Mouse (Mus musculus) midbrain, embryonic 10.5 days (tissue): ENCODE measurements around the gene Nacc1. TPM values are rescaled to one million over a fixed set of nuclear protein-coding genes. Genes with fewer than 3 reads are reported as not detected.

ENCODE experiments used
- DNase-seq: peaks from one replicate; pipeline ENCODE4 v3.0.0-alpha.2; 2017; ENCODE audit warnings: low spot score
- H3K27ac ChIP-seq: fragments of 300-500 bp; sonication (generic); replicated peaks from 2 replicates; pipeline ENCODE4 v1.5.1; 2016; ENCODE audit warnings: mild to moderate bottlenecking
- H3K27me3 ChIP-seq: fragments of 300-500 bp; sonication (generic); 2 replicates; pipeline ENCODE4 v1.6.1; 2016; ENCODE audit warnings: low read depth, mild to moderate bottlenecking; ENCODE audit not compliant: poor library complexity, severe bottlenecking
- H3K36me3 ChIP-seq: fragments of 300-500 bp; sonication (generic); 2 replicates; pipeline ENCODE4 v1.6.1; 2016; ENCODE audit warnings: mild to moderate bottlenecking, moderate library complexity
- H3K4me1 ChIP-seq: fragments of 300-500 bp; sonication (generic); 2 replicates; pipeline ENCODE4 v1.6.1; 2016
- H3K4me3 ChIP-seq: fragments of 300-500 bp; sonication (generic); 2 replicates; pipeline ENCODE4 v1.5.1; 2016; ENCODE audit warnings: mild to moderate bottlenecking, moderate library complexity
- H3K9me3 ChIP-seq: fragments of 300-500 bp; sonication (generic); replicated peaks from 2 replicates; pipeline ENCODE4 v1.6.1; 2016; ENCODE audit warnings: mild to moderate bottlenecking
- WGBS: fragments of 180-500 bp; shearing (Covaris S2); methylation state at CpG from one replicate; pipeline ENCODE4 v1.1.7; 2016; 5-methylcytosine and 5-hydroxymethylcytosine counted together
- polyA plus RNA-seq: library from polyadenylated mRNA; unstranded; fragments of >200 nt; fragmentation: Nextera tagmentation; extraction: Ambion mirVana; gene quantifications from 2 replicates; pipeline ENCODE4 v1.2.1, GENCODE M21; 2016

Gene Nacc1
- polyA plus RNA-seq, 1 experiment from 2014 or later, result 24.8 TPM

GRCm38 (mm10) chr8:84703466-84704249 is 16.0 kb upstream of the Nacc1 start:
- DNase-seq, result no peak
- 7% methylated on average over 38 of the region's 38 CpGs for WGBS
- no peaks in the 10 kb centered on the region for H3K9me3 ChIP-seq
- peaks cover 62% of the 10 kb centered on the region for H3K4me1 ChIP-seq
- peaks cover 16% of the 10 kb centered on the region for H3K36me3 ChIP-seq
- peaks cover 97% of the 10 kb centered on the region for H3K27me3 ChIP-seq
- H3K4me3 ChIP-seq, result peak overlapping the region; percentile 46
- peak overlapping the region; percentile 52 for H3K27ac ChIP-seq

- peaks cover 56% of the 10 kb centered on the region for H3K4me1 ChIP-seq
Measured at GRCm38 (mm10) chr8:84702963-84703465, 15.4 kb upstream of the Nacc1 start.

GRCm38 (mm10) chr8:84702561-84702960 is 14.9 kb upstream of the Nacc1 start:
- H3K4me3 ChIP-seq, result peak overlapping the region; percentile 36
- H3K9me3 ChIP-seq, result no peaks in the 10 kb centered on the region
- 0 out of 2 replicates have a peak overlapping the region, but pooled peaks have one; percentile 42 for H3K27ac ChIP-seq
- H3K36me3 ChIP-seq, result peaks cover 27% of the 10 kb centered on the region
- WGBS, result 72% methylated on average over 9 of the region's 9 CpGs
- DNase-seq, result no peak
- peaks cover 51% of the 10 kb centered on the region for H3K4me1 ChIP-seq
- peaks cover 86% of the 10 kb centered on the region for H3K27me3 ChIP-seq

More at GRCm38 (mm10) chr8:84702963-84703465, 15.4 kb upstream of the Nacc1 start:
- Histone ChIP-seq H3K9me3 (no peaks in the 10 kb centered on the region), H3K36me3 (peaks cover 22% of the 10 kb centered on the region), H3K27ac (0 out of 2 replicates have a peak overlapping the region, but pooled peaks have one; percentile 42), H3K27me3 (peaks cover 90% of the 10 kb centered on the region), H3K4me3 (peak overlapping the region; percentile 36)
- WGBS, result 80% methylated on average over 6 of the region's 6 CpGs
- DNase-seq, result no peak

- peaks cover 39% of the 10 kb centered on the region for H3K4me1 ChIP-seq
- 14% methylated on average over 34 of the region's 34 CpGs for WGBS
- peaks cover 73% of the 10 kb centered on the region for H3K27me3 ChIP-seq
- no peaks in the 10 kb centered on the region for H3K9me3 ChIP-seq
- DNase-seq, result peak; percentile 51
- peak within 1 kb of the TSS; percentile 52; the same call in 1 of the 2 replicates for H3K27ac ChIP-seq
- H3K36me3 ChIP-seq, result peaks cover 40% of the 10 kb centered on the region
- H3K4me3 ChIP-seq, result peak within 1 kb of the TSS; percentile 36
Measured at GRCm38 (mm10) chr8:84700941-84701911, 13.6 kb upstream of the Nacc1 start, which contains the start of gene Lyl1. Lyl1 (plus strand) TSS chr8:84701457.

GRCm38 (mm10) chr8:84700526-84700925 is 12.9 kb upstream of the Nacc1 start:
- whole genome bisulfite sequencing, result 86% methylated on average over 5 of the region's 5 CpGs
- Histone ChIP-seq H3K9me3 (no peaks in the 10 kb centered on the region), H3K36me3 (peaks cover 47% of the 10 kb centered on the region), H3K27me3 (peaks cover 66% of the 10 kb centered on the region), H3K4me1 (peaks cover 36% of the 10 kb centered on the region), H3K27ac (no peak overlapping the region), H3K4me3 (no peak overlapping the region)
- no peak for DNase-seq

GRCm38 (mm10) chr8:84699861-84700322 is 12.2 kb upstream of the Nacc1 start:
- DNase-seq, result peak; percentile 51
- Histone ChIP-seq H3K4me3 (no peak overlapping the region; the same call in 1 of the 2 replicates), H3K9me3 (no peaks in the 10 kb centered on the region)

GRCm38 (mm10) chr8:84698929-84699401 is 11.3 kb upstream of the Nacc1 start:
- no peaks in the 10 kb centered on the region for H3K9me3 ChIP-seq
- WGBS, result 97% methylated on average over 9 of the region's 9 CpGs
- no peak overlapping the region for H3K27ac ChIP-seq
- H3K4me3 ChIP-seq, result no peak overlapping the region
- peaks cover 21% of the 10 kb centered on the region for H3K4me1 ChIP-seq
- H3K27me3 ChIP-seq, result peaks cover 50% of the 10 kb centered on the region
- peaks cover 62% of the 10 kb centered on the region for H3K36me3 ChIP-seq
- DNase-seq, result no peak

More at GRCm38 (mm10) chr8:84699861-84700322, 12.2 kb upstream of the Nacc1 start:
- 69% methylated on average over 7 of the region's 7 CpGs for WGBS
- Histone ChIP-seq H3K36me3 (peaks cover 53% of the 10 kb centered on the region), H3K4me1 (peaks cover 30% of the 10 kb centered on the region), H3K27ac (no peak overlapping the region; the same call in 1 of the 2 replicates), H3K27me3 (peaks cover 59% of the 10 kb centered on the region)

GRCm38 (mm10) chr8:84698288-84698687 is 10.6 kb upstream of the Nacc1 start:
- H3K9me3 ChIP-seq, result no peaks in the 10 kb centered on the region
- peaks cover 69% of the 10 kb centered on the region for H3K36me3 ChIP-seq
- H3K4me3 ChIP-seq, result no peak overlapping the region
- 94% methylated on average over 5 of the region's 5 CpGs for WGBS
- DNase-seq, result no peak
- peaks cover 43% of the 10 kb centered on the region for H3K27me3 ChIP-seq
- H3K27ac ChIP-seq, result no peak overlapping the region
- H3K4me1 ChIP-seq, result peaks cover 17% of the 10 kb centered on the region

- peaks cover 35% of the 10 kb centered on the region for H3K27me3 ChIP-seq
- 89% methylated on average over 14 of the region's 14 CpGs for WGBS
- no peak overlapping the region for H3K27ac ChIP-seq
- peaks cover 78% of the 10 kb centered on the region for H3K36me3 ChIP-seq
- H3K4me1 ChIP-seq, result peaks cover 17% of the 10 kb centered on the region
- H3K9me3 ChIP-seq, result no peaks in the 10 kb centered on the region
- no peak overlapping the region for H3K4me3 ChIP-seq
- DNase-seq, result no peak
Measured at GRCm38 (mm10) chr8:84697166-84698130, 9.8 kb upstream of the Nacc1 start.

- no peak for DNase-seq
- Histone ChIP-seq H3K36me3 (peaks cover 94% of the 10 kb centered on the region), H3K9me3 (no peaks in the 10 kb centered on the region), H3K4me1 (peaks cover 13% of the 10 kb centered on the region), H3K4me3 (no peak overlapping the region), H3K27me3 (peaks cover 12% of the 10 kb centered on the region), H3K27ac (no peak overlapping the region)
- WGBS, result 93% methylated on average over 6 of the region's 6 CpGs
Measured at GRCm38 (mm10) chr8:84695140-84695539, 7.5 kb upstream of the Nacc1 start.

GRCm38 (mm10) chr8:84693332-84693731 is 5.7 kb upstream of the Nacc1 start:
- 83% methylated on average over 4 of the region's 4 CpGs for WGBS
- peaks cover 22% of the 10 kb centered on the region for H3K4me1 ChIP-seq
- no peak overlapping the region for H3K4me3 ChIP-seq
- no peak overlapping the region for H3K27ac ChIP-seq
- no peaks in the 10 kb centered on the region for H3K27me3 ChIP-seq
- no peaks in the 10 kb centered on the region for H3K9me3 ChIP-seq
- DNase-seq, result no peak
- H3K36me3 ChIP-seq, result peaks cover 76% of the 10 kb centered on the region
